Mouse (Mus musculus): ENCODE results near the gene Slc30a9. TPM values are rescaled to one million over a fixed set of nuclear protein-coding genes. Genes with fewer than 3 reads are reported as not detected.

Gene Slc30a9
- polyA plus RNA-seq, 2 experiments = 49.9 to 108 TPM

DNA sequence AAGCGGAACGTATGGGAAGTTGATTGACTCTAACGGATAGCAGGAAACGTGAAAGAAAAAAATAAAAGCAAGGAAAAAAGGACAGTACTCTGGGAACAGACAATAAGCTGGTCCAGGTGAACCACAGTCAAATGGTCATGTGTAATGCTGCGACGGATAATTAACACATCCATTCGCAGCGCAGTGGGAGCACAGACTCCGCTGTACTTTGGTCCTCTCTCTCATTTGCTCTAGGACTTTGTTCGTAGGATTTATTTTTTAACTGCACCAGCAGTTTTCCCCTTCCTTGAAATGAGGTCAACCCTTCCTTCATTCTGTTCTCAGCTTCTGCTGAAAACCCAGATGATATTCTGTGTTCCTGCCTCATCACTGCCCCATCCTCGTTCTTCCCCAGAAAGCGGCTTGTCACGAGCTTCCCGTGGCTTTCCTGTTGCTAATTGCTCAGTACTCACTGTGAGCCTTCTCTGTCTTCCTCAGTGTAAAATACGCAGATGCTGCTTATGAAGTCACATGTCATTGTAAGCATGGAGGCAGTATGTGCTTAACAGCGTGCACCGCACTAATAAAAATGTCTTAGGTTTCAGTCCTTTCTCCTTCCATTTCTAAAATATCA is 15.0 kb downstream of the Slc30a9 start:
- Histone ChIP-seq H3K27me3 (ENCODE audit: control insufficient read depth, insufficient read depth, low read length) (no peaks in the 10 kb centered on the region), H3K4me3 (replicated peaks; ENCODE audit: low read length) (no peak overlapping the region), H3K27ac (replicated peaks; ENCODE audit: low read depth, low read length) (no peak overlapping the region), H3K4me1 (ENCODE audit: control insufficient read depth, insufficient read depth, low read length) (no peaks in the 10 kb centered on the region), H3K9me3 (ENCODE audit: control insufficient read depth, low read length) (no peaks in the 10 kb centered on the region), H3K36me3 (ENCODE audit: control insufficient read depth, insufficient read depth, low read length) (peaks cover 26% of the 10 kb centered on the region), H3K9ac (ENCODE audit: low read depth, low read length, severe bottlenecking) (no peak overlapping the region), H3K4me2 (replicated peaks; ENCODE audit: low read depth, low read length, severe bottlenecking) (no peak overlapping the region)
- DNase-seq (ENCODE audit: low spot score) = no peak
- 83% methylated on average over 17 of the region's 17 CpGs for WGBS
- no peak for TF ChIP-seq POLR2A (IDR thresholded peaks at IDR 0.05; ENCODE audit: borderline replicate concordance, extremely low read depth, insufficient read depth, insufficient read length)
- ATAC-seq (ENCODE audit: low FRiP score, low read depth) = no peak

DNA sequence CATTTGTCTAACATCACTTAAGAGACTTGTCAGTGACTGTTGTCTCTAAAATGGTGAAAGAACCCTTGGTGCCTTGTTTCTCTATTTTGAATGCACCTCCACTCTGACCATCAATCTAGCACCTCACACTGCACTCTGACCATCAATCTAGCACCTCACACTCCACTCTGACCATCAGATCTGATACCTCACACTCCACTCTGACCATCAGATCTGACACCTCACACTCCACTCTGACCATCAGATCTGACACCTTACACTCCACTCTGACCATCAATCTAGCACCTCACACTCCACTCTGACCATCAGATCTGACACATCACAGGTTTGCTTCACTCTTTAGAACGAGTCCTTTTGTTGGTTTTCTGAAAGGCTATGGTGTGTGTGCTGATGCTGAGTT is 17.3 kb downstream of the Slc30a9 start:
- ATAC-seq (ENCODE audit: low FRiP score, low read depth) = no peak
- Histone ChIP-seq H3K36me3 (ENCODE audit: control insufficient read depth, insufficient read depth, low read length) (peaks cover 10% of the 10 kb centered on the region), H3K9me3 (ENCODE audit: control insufficient read depth, low read length) (no peaks in the 10 kb centered on the region)

DNA sequence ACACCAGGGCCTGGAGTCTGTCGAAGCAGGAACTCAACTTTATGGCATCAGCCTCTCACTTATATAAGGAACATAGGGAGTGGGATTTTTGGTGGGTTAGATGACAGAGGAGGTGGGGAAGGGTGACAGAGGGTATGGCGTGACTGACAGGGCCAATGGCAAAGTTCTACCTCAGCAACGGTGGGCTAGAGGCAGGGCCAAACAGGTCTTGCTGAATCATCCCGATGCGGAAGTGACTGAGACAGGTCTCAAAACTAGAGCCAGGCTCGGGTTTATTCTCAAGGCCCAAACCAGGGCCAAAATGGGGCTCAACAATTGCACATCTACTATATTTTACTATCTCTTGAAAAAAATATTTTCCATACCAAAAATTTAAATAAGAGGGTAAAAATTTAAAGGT is 34.1 kb downstream of the Slc30a9 start:
- no peak for ATAC-seq (ENCODE audit: low FRiP score, low read depth)
- H3K9me3 ChIP-seq (ENCODE audit: control insufficient read depth, low read length) = no peaks in the 10 kb centered on the region
- no peak overlapping the region for H3K4me2 ChIP-seq (replicated peaks; ENCODE audit: low read depth, low read length, severe bottlenecking)
- no peak overlapping the region for H3K4me3 ChIP-seq (replicated peaks; ENCODE audit: low read length)
- peaks cover 48% of the 10 kb centered on the region for H3K36me3 ChIP-seq (ENCODE audit: control insufficient read depth, insufficient read depth, low read length)
- TF ChIP-seq POLR2A (IDR thresholded peaks at IDR 0.05; ENCODE audit: borderline replicate concordance, extremely low read depth, insufficient read depth, insufficient read length) = no peak
- no peaks in the 10 kb centered on the region for H3K27me3 ChIP-seq (ENCODE audit: control insufficient read depth, insufficient read depth, low read length)
- no peak overlapping the region for H3K9ac ChIP-seq (ENCODE audit: low read depth, low read length, severe bottlenecking)
- H3K27ac ChIP-seq (replicated peaks; ENCODE audit: low read depth, low read length) = no peak overlapping the region
- H3K4me1 ChIP-seq (ENCODE audit: control insufficient read depth, insufficient read depth, low read length) = no peaks in the 10 kb centered on the region
- 91% methylated on average over 6 of the region's 6 CpGs for WGBS
- no peak for DNase-seq (ENCODE audit: low spot score)

More for the DNA sequence above, 17.3 kb downstream of the Slc30a9 start:
- no peak for TF ChIP-seq POLR2A (IDR thresholded peaks at IDR 0.05; ENCODE audit: borderline replicate concordance, extremely low read depth, insufficient read depth, insufficient read length)
- no peak overlapping the region for H3K9ac ChIP-seq (ENCODE audit: low read depth, low read length, severe bottlenecking)
- no peak overlapping the region for H3K27ac ChIP-seq (replicated peaks; ENCODE audit: low read depth, low read length)
- H3K4me3 ChIP-seq (replicated peaks; ENCODE audit: low read length) = no peak overlapping the region
- H3K27me3 ChIP-seq (ENCODE audit: control insufficient read depth, insufficient read depth, low read length) = no peaks in the 10 kb centered on the region
- no peaks in the 10 kb centered on the region for H3K4me1 ChIP-seq (ENCODE audit: control insufficient read depth, insufficient read depth, low read length)
- DNase-seq (ENCODE audit: low spot score) = no peak
- H3K4me2 ChIP-seq (replicated peaks; ENCODE audit: low read depth, low read length, severe bottlenecking) = no peak overlapping the region
- 32% methylated on average over 1 of the region's 1 CpGs for WGBS

DNA sequence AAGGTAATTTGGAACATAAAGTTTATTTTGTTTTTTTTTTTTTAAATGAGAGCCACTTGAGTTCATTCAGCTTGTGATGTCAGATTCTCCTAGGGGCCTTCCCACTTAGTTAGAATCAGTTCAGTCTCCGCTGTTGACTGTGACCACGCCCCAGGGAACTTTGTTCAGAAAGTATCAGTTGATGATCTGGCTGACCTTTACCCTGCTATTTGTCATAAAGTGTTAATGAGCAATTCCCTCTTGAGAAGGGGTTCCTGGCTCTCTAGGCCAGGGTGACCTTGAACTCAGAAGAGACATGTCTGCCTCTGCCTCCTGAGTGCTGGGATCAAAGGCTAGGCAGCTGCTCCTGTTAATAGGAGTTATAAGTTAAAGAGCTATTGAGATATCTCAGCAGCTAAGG is 40.3 kb downstream of the Slc30a9 start:
- H3K36me3 ChIP-seq (ENCODE audit: control insufficient read depth, insufficient read depth, low read length) = peaks cover 78% of the 10 kb centered on the region
- WGBS = 87% methylated on average over 2 of the region's 2 CpGs
- H3K27ac ChIP-seq (replicated peaks; ENCODE audit: low read depth, low read length) = no peak overlapping the region
- no peaks in the 10 kb centered on the region for H3K27me3 ChIP-seq (ENCODE audit: control insufficient read depth, insufficient read depth, low read length)
- ATAC-seq (ENCODE audit: low FRiP score, low read depth) = no peak
- H3K4me2 ChIP-seq (replicated peaks; ENCODE audit: low read depth, low read length, severe bottlenecking) = no peak overlapping the region
- no peak overlapping the region for H3K9ac ChIP-seq (ENCODE audit: low read depth, low read length, severe bottlenecking)
- H3K9me3 ChIP-seq (ENCODE audit: control insufficient read depth, low read length) = no peaks in the 10 kb centered on the region
- no peak overlapping the region for H3K4me3 ChIP-seq (replicated peaks; ENCODE audit: low read length)
- no peaks in the 10 kb centered on the region for H3K4me1 ChIP-seq (ENCODE audit: control insufficient read depth, insufficient read depth, low read length)
- TF ChIP-seq POLR2A (IDR thresholded peaks at IDR 0.05; ENCODE audit: borderline replicate concordance, extremely low read depth, insufficient read depth, insufficient read length) = no peak
- no peak for DNase-seq (ENCODE audit: low spot score)

DNA sequence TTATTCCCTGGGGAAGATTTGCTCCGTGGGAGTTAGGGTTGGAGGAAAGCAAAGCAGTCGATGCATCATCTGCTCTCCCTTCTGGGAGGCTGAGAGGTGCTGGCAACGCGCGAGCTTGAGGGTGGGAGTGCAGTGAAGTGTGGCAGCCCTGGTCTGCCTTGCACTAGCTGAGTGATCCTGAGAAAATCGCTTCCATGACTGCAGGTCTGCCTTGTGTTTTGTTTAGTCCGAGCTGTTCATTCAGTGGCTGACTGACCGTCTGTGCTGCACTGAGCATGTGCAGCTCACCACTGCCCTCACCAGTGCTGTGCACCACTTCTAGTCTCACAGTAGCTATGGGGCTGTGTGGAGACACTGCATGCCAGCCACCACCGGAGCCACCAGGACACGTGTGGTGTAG is 42.2 kb downstream of the Slc30a9 start:
- Histone ChIP-seq H3K9me3 (ENCODE audit: control insufficient read depth, low read length) (no peaks in the 10 kb centered on the region), H3K4me1 (ENCODE audit: control insufficient read depth, insufficient read depth, low read length) (no peaks in the 10 kb centered on the region), H3K27me3 (ENCODE audit: control insufficient read depth, insufficient read depth, low read length) (no peaks in the 10 kb centered on the region), H3K9ac (ENCODE audit: low read depth, low read length, severe bottlenecking) (no peak overlapping the region), H3K36me3 (ENCODE audit: control insufficient read depth, insufficient read depth, low read length) (peaks cover 79% of the 10 kb centered on the region), H3K4me2 (replicated peaks; ENCODE audit: low read depth, low read length, severe bottlenecking) (no peak overlapping the region), H3K27ac (replicated peaks; ENCODE audit: low read depth, low read length) (no peak overlapping the region), H3K4me3 (replicated peaks; ENCODE audit: low read length) (no peak overlapping the region)
- WGBS = 85% methylated on average over 10 of the region's 10 CpGs
- no peak for DNase-seq (ENCODE audit: low spot score)
- ATAC-seq (ENCODE audit: low FRiP score, low read depth) = no peak
- no peak for TF ChIP-seq POLR2A (IDR thresholded peaks at IDR 0.05; ENCODE audit: borderline replicate concordance, extremely low read depth, insufficient read depth, insufficient read length)

All from limb, embryonic 14.5 days (tissue).